Mouse (Mus musculus): ENCODE data around the gene C5ar2. TPM values are rescaled to one million over a fixed set of nuclear protein-coding genes. Genes with fewer than 3 reads are reported as not detected.
A peak's percentile ranks its signal among the peaks of the same experiment; 100 is the strongest.
"Not testable (repeated sequence)": the region's sequence is repeated elsewhere in the genome, so short reads cannot be mapped to it uniquely, and the experiment has no call there.

Gene C5ar2
- polyA plus RNA-seq, 1 experiment from 2014 or later, result not detected

- peaks cover 21% of the 10 kb centered on the region for H3K36me3 ChIP-seq (ENCODE audit: control insufficient read depth, insufficient read depth, low read length)
- 0 out of 2 replicates have a peak, but pooled peaks cover 5% of the 10 kb centered on the region for H3K4me1 ChIP-seq (ENCODE audit: control insufficient read depth, insufficient read depth, low read length)
- no peaks in the 10 kb centered on the region for H3K27me3 ChIP-seq (ENCODE audit: control insufficient read depth, insufficient read depth, low read length)
- H3K9me3 ChIP-seq (ENCODE audit: control insufficient read depth, low read length), result no peaks in the 10 kb centered on the region
- no peak for ATAC-seq (ENCODE audit: insufficient number of reproducible peaks, low FRiP score, low TSS enrichment, low read depth)
- DNase-seq (ENCODE audit: low spot score), result no peak
- no peak overlapping the region for H3K9ac ChIP-seq (ENCODE audit: low read length)
- no peak overlapping the region for H3K4me3 ChIP-seq (ENCODE audit: low read depth, low read length)
- no peak overlapping the region for H3K4me2 ChIP-seq (ENCODE audit: low read depth, severe bottlenecking)
- WGBS, result 87% methylated on average over 11 of the region's 11 CpGs
- H3K27ac ChIP-seq (replicated peaks; ENCODE audit: low read depth, low read length), result no peak overlapping the region
Observed at GRCm38 (mm10) chr7:16280721-16281120, 36.8 kb upstream of the C5ar2 start.

GRCm38 (mm10) chr7:16274922-16275890 is 31.3 kb upstream of the C5ar2 start:
- no peak overlapping the region for H3K4me3 ChIP-seq (ENCODE audit: low read depth, low read length)
- no peak overlapping the region for H3K9ac ChIP-seq (ENCODE audit: low read length)
- no peaks in the 10 kb centered on the region for H3K9me3 ChIP-seq (ENCODE audit: control insufficient read depth, low read length)
- peaks cover 10% of the 10 kb centered on the region for H3K36me3 ChIP-seq (ENCODE audit: control insufficient read depth, insufficient read depth, low read length)
- peaks cover 14% of the 10 kb centered on the region for H3K4me1 ChIP-seq (ENCODE audit: control insufficient read depth, insufficient read depth, low read length)
- 83% methylated on average over 10 of the region's 10 CpGs for WGBS
- H3K27me3 ChIP-seq (ENCODE audit: control insufficient read depth, insufficient read depth, low read length), result no peaks in the 10 kb centered on the region
- no peak overlapping the region for H3K27ac ChIP-seq (replicated peaks; ENCODE audit: low read depth, low read length)
- no peak overlapping the region for H3K4me2 ChIP-seq (ENCODE audit: low read depth, severe bottlenecking)
- DNase-seq (ENCODE audit: low spot score) (no peak), ATAC-seq (ENCODE audit: insufficient number of reproducible peaks, low FRiP score, low TSS enrichment, low read depth) (no peak)

- Histone ChIP-seq H3K27me3 (ENCODE audit: control insufficient read depth, insufficient read depth, low read length) (no peaks in the 10 kb centered on the region), H3K36me3 (ENCODE audit: control insufficient read depth, insufficient read depth, low read length) (peaks cover 10% of the 10 kb centered on the region), H3K27ac (replicated peaks; ENCODE audit: low read depth, low read length) (peak overlapping the region; percentile 56; the same call in 1 of the 2 replicates), H3K9ac (ENCODE audit: low read length) (peak overlapping the region; percentile 52; the same call in 1 of the 2 replicates), H3K4me1 (ENCODE audit: control insufficient read depth, insufficient read depth, low read length) (peaks cover 14% of the 10 kb centered on the region), H3K4me2 (ENCODE audit: low read depth, severe bottlenecking) (peak overlapping the region; percentile 98), H3K9me3 (ENCODE audit: control insufficient read depth, low read length) (no peaks in the 10 kb centered on the region), H3K4me3 (ENCODE audit: low read depth, low read length) (peak overlapping the region; percentile 66)
- DNase-seq (ENCODE audit: low spot score) (no peak), ATAC-seq (ENCODE audit: insufficient number of reproducible peaks, low FRiP score, low TSS enrichment, low read depth) (peak; percentile 57)
- under 1% methylated on average over 18 of the region's 18 CpGs for WGBS
Observed at GRCm38 (mm10) chr7:16273766-16274140, 29.8 kb upstream of the C5ar2 start.

GRCm38 (mm10) chr7:16273081-16273765 is 29.3 kb upstream of the C5ar2 start, which contains the start of gene Inafm1:
Inafm1 (minus strand) TSS chr7:16273617.
- whole genome bisulfite sequencing, result 1% methylated on average over 34 of the region's 49 CpGs
- DNase-seq (ENCODE audit: low spot score), result peak; percentile 90
- peaks cover 9% of the 10 kb centered on the region for H3K36me3 ChIP-seq (ENCODE audit: control insufficient read depth, insufficient read depth, low read length)
- H3K9me3 ChIP-seq (ENCODE audit: control insufficient read depth, low read length), result no peaks in the 10 kb centered on the region
- peak within 1 kb of the TSS; percentile 61 for H3K9ac ChIP-seq (ENCODE audit: low read length)
- peak within 1 kb of the TSS; percentile 80 for H3K27ac ChIP-seq (replicated peaks; ENCODE audit: low read depth, low read length)
- peaks cover 14% of the 10 kb centered on the region for H3K4me1 ChIP-seq (ENCODE audit: control insufficient read depth, insufficient read depth, low read length)
- H3K4me2 ChIP-seq (ENCODE audit: low read depth, severe bottlenecking), result peak within 1 kb of the TSS; percentile 98
- no peaks in the 10 kb centered on the region for H3K27me3 ChIP-seq (ENCODE audit: control insufficient read depth, insufficient read depth, low read length)
- ATAC-seq (ENCODE audit: insufficient number of reproducible peaks, low FRiP score, low TSS enrichment, low read depth), result peak; percentile 82
- peak within 1 kb of the TSS; percentile 66 for H3K4me3 ChIP-seq (ENCODE audit: low read depth, low read length)

GRCm38 (mm10) chr7:16272681-16273080 is 28.7 kb upstream of the C5ar2 start:
- peaks cover 7% of the 10 kb centered on the region for H3K36me3 ChIP-seq (ENCODE audit: control insufficient read depth, insufficient read depth, low read length)
- H3K4me3 ChIP-seq (ENCODE audit: low read depth, low read length), result peak overlapping the region; percentile 66
- under 1% methylated on average over 43 of the region's 46 CpGs for WGBS
- H3K4me1 ChIP-seq (ENCODE audit: control insufficient read depth, insufficient read depth, low read length), result peaks cover 14% of the 10 kb centered on the region
- no peaks in the 10 kb centered on the region for H3K9me3 ChIP-seq (ENCODE audit: control insufficient read depth, low read length)
- H3K27me3 ChIP-seq (ENCODE audit: control insufficient read depth, insufficient read depth, low read length), result no peaks in the 10 kb centered on the region
- H3K4me2 ChIP-seq (ENCODE audit: low read depth, severe bottlenecking), result peak overlapping the region; percentile 98
- H3K9ac ChIP-seq (ENCODE audit: low read length), result peak overlapping the region; percentile 61
- DNase-seq (ENCODE audit: low spot score) (peak; percentile 74), ATAC-seq (ENCODE audit: insufficient number of reproducible peaks, low FRiP score, low TSS enrichment, low read depth) (peak; percentile 75)
- H3K27ac ChIP-seq (replicated peaks; ENCODE audit: low read depth, low read length), result peak overlapping the region; percentile 80

- Histone ChIP-seq H3K27me3 (ENCODE audit: control insufficient read depth, insufficient read depth, low read length) (no peaks in the 10 kb centered on the region), H3K9me3 (ENCODE audit: control insufficient read depth, low read length) (no peaks in the 10 kb centered on the region), H3K36me3 (ENCODE audit: control insufficient read depth, insufficient read depth, low read length) (no peaks in the 10 kb centered on the region; the same call in 1 of the 2 replicates), H3K27ac (replicated peaks; ENCODE audit: low read depth, low read length) (no peak overlapping the region), H3K4me1 (ENCODE audit: control insufficient read depth, insufficient read depth, low read length) (peaks cover 14% of the 10 kb centered on the region), H3K4me3 (ENCODE audit: low read depth, low read length) (no peak overlapping the region), H3K4me2 (ENCODE audit: low read depth, severe bottlenecking) (no peak overlapping the region), H3K9ac (ENCODE audit: low read length) (no peak overlapping the region)
- DNase-seq (ENCODE audit: low spot score) (no peak), ATAC-seq (ENCODE audit: insufficient number of reproducible peaks, low FRiP score, low TSS enrichment, low read depth) (no peak)
- 65% methylated on average over 1 of the region's 1 CpGs for WGBS
Observed at GRCm38 (mm10) chr7:16271139-16271538, 27.2 kb upstream of the C5ar2 start.

- ATAC-seq (ENCODE audit: insufficient number of reproducible peaks, low FRiP score, low TSS enrichment, low read depth); H3K9ac ChIP-seq (ENCODE audit: low read length); H3K4me2 ChIP-seq (ENCODE audit: low read depth, severe bottlenecking); H3K27ac ChIP-seq (replicated peaks; ENCODE audit: low read depth, low read length); H3K27me3 ChIP-seq (ENCODE audit: control insufficient read depth, insufficient read depth, low read length); DNase-seq (ENCODE audit: low spot score); H3K4me3 ChIP-seq (ENCODE audit: low read depth, low read length); H3K36me3 ChIP-seq (ENCODE audit: control insufficient read depth, insufficient read depth, low read length); H3K4me1 ChIP-seq (ENCODE audit: control insufficient read depth, insufficient read depth, low read length); H3K9me3 ChIP-seq (ENCODE audit: control insufficient read depth, low read length): not testable (repeated sequence)
- WGBS, result 86% methylated on average over 7 of the region's 7 CpGs
Observed at GRCm38 (mm10) chr7:16266593-16266992, 22.6 kb upstream of the C5ar2 start.

GRCm38 (mm10) chr7:16265856-16266255 is 21.9 kb upstream of the C5ar2 start:
- no peak for ATAC-seq (ENCODE audit: insufficient number of reproducible peaks, low FRiP score, low TSS enrichment, low read depth)
- DNase-seq (ENCODE audit: low spot score), result no peak
- Histone ChIP-seq H3K9me3 (ENCODE audit: control insufficient read depth, low read length) (peaks cover 3% of the 10 kb centered on the region; the same call in 1 of the 2 replicates), H3K27me3 (ENCODE audit: control insufficient read depth, insufficient read depth, low read length) (no peaks in the 10 kb centered on the region), H3K4me2 (ENCODE audit: low read depth, severe bottlenecking) (no peak overlapping the region), H3K9ac (ENCODE audit: low read length) (no peak overlapping the region), H3K27ac (replicated peaks; ENCODE audit: low read depth, low read length) (no peak overlapping the region), H3K4me1 (ENCODE audit: control insufficient read depth, insufficient read depth, low read length) (no peaks in the 10 kb centered on the region), H3K4me3 (ENCODE audit: low read depth, low read length) (no peak overlapping the region), H3K36me3 (ENCODE audit: control insufficient read depth, insufficient read depth, low read length) (no peaks in the 10 kb centered on the region)
- WGBS, result 87% methylated on average over 11 of the region's 11 CpGs
